Mouse (Mus musculus) A20 (cell line): Measurements from ENCODE around the gene Mta1.
A peak's percentile ranks its signal among the peaks of the same experiment; 100 is the strongest.

ENCODE experiments used
- DNase-seq: peaks from one replicate; pipeline ENCODE4 v3.0.0-alpha.2; 2011; ENCODE audit warnings: low read depth, low spot score

The Mta1 gene

GRCm38 (mm10) chr12:113185442-113186291 lies 87.6 kb downstream of the Mta1 start, which contains the start of gene Tmem121:
TSS of gene Tmem121 (plus strand) at chr12:113185930.
- DNase-seq = peak; percentile 65

GRCm38 (mm10) chr12:113186326-113187010 lies 88.4 kb downstream of the Mta1 start:
- no peak for DNase-seq
